Mouse (Mus musculus) testis, adult 2 months (tissue): ENCODE measurements around the gene Prap1.

Experiments
- CTCF ChIP-seq: fragments of 200-500 bp; IDR thresholded peaks from 2 replicates; pipeline ENCODE4 v1.5.1; 2012; ENCODE audit warnings: low read depth, mild to moderate bottlenecking, inconsistent platforms, low read length, moderate library complexity; ENCODE audit not compliant: control insufficient read depth, insufficient read depth, insufficient replicate concordance
- POLR2A ChIP-seq: fragments of 200-500 bp; IDR thresholded peaks from 2 replicates; pipeline ENCODE4 v1.6.1; 2012; ENCODE audit warnings: low read depth, mild to moderate bottlenecking, inconsistent platforms, low read length, moderate library complexity; ENCODE audit not compliant: control insufficient read depth

DNA sequence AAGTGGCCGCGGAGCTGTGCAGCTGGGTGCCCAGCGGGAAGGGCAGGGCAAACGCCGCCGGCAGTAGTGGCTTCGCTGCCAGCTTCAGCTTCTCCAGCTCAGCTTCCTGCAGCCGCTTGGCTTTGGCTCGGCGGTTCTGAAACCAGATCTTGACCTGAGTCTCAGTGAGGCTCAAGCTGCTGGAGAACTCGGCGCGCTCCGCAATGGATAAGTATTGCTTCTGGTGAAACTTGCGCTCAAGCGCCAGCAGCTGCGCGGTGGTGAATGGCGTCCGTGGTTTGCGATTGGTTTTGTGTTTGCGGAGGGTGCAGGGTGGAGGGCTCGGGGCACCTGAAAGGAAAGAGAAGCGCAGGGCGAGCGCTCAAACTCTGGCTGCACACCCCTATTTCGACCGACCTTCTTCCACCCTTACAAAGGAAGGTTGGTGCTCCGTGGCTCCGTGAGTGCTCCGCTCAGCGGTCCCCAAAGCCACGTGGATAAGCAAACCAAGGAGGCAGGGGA lies 45.3 kb upstream of the Prap1 start:
- no peak for TF ChIP-seq CTCF
- TF ChIP-seq POLR2A: no peak
